Mouse (Mus musculus) midbrain, embryonic 10.5 days (tissue): ENCODE measurements around the gene Dcst1. TPM values are rescaled to one million over a fixed set of nuclear protein-coding genes. Genes with fewer than 3 reads are reported as not detected.

Source experiments
- DNase-seq: peaks from one replicate; pipeline ENCODE4 v3.0.0-alpha.2; 2017; ENCODE audit warnings: low spot score
- H3K27ac ChIP-seq: fragments of 300-500 bp; sonication (generic); replicated peaks from 2 replicates; pipeline ENCODE4 v1.5.1; 2016; ENCODE audit warnings: mild to moderate bottlenecking
- H3K27me3 ChIP-seq: fragments of 300-500 bp; sonication (generic); 2 replicates; pipeline ENCODE4 v1.6.1; 2016; ENCODE audit warnings: low read depth, mild to moderate bottlenecking; ENCODE audit not compliant: poor library complexity, severe bottlenecking
- H3K36me3 ChIP-seq: fragments of 300-500 bp; sonication (generic); 2 replicates; pipeline ENCODE4 v1.6.1; 2016; ENCODE audit warnings: mild to moderate bottlenecking, moderate library complexity
- H3K4me1 ChIP-seq: fragments of 300-500 bp; sonication (generic); 2 replicates; pipeline ENCODE4 v1.6.1; 2016
- H3K4me3 ChIP-seq: fragments of 300-500 bp; sonication (generic); 2 replicates; pipeline ENCODE4 v1.5.1; 2016; ENCODE audit warnings: mild to moderate bottlenecking, moderate library complexity
- H3K9me3 ChIP-seq: fragments of 300-500 bp; sonication (generic); replicated peaks from 2 replicates; pipeline ENCODE4 v1.6.1; 2016; ENCODE audit warnings: mild to moderate bottlenecking
- WGBS: fragments of 180-500 bp; shearing (Covaris S2); methylation state at CpG from one replicate; pipeline ENCODE4 v1.1.7; 2016; 5-methylcytosine and 5-hydroxymethylcytosine counted together
- polyA plus RNA-seq: library from polyadenylated mRNA; unstranded; fragments of >200 nt; fragmentation: Nextera tagmentation; extraction: Ambion mirVana; gene quantifications from 2 replicates; pipeline ENCODE4 v1.2.1, GENCODE M21; 2016

Gene Dcst1
- polyA plus RNA-seq, 1 experiment from 2014 or later: 0.11 TPM

DNA sequence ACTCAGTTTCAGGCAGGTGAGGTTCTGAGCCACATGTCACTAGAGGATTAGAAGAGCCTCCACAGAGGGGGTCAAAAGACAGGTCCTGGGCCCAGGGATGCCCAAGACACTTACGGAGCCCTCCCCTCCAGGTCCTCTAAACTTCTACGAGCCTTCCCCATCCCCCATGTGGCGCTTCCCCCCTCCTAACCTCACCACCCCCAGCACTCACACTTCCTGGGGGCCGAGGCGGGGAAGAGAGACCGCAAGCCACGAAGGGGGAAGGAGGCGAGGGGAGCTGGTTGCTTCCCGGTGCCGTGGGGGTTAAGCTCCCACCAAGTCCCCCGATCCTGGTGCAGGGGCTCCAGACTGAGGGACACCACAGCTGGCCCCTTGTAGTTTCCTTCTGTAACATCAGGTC is 20.4 kb upstream of the Dcst1 start:
- Histone ChIP-seq H3K4me1 (peaks cover 48% of the 10 kb centered on the region), H3K4me3 (no peak overlapping the region), H3K36me3 (no peaks in the 10 kb centered on the region), H3K27me3 (peaks cover 36% of the 10 kb centered on the region), H3K27ac (0 out of 2 replicates have a peak overlapping the region, but pooled peaks have one; percentile 70), H3K9me3 (no peaks in the 10 kb centered on the region)
- WGBS: 41% methylated on average over 11 of the region's 11 CpGs
- DNase-seq: no peak

DNA sequence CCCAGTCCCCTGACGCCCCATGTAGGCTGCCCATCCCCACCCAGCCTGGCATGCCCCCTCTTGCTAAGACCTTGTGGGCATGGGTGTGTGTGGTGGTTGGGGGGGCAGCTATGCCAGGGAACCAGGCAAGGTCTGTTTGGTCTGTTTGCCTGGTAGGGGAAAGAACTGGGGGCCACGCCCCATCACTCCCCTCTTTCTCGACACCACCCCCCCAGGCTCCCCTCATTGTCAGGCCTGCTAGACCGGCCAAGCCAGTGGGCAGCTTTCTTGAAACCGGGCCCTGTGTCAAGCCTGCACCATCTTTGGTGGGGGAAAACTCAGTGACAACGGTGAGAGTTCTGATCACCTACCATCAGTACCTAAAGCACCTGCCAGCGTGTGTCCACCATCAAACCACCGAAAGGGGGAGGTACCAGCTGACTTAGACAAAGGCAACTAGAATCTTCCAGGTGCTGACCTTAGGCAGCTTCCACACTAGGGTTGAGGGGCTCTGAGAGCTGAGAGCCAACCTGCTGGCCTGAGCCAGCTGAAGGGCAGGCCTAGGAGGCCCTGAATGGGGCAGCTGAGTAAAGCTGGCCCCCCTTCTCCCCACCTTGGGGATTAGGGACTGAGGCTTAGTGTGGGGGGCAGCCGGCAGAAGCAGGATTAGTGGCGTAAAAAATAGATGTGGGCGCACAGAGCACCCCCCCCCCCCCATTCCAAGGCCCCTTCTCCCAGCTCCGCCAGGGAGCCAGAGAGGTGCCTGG is 19.5 kb upstream of the Dcst1 start:
- WGBS: 57% methylated on average over 11 of the region's 12 CpGs
- no peaks in the 10 kb centered on the region for H3K9me3 ChIP-seq
- H3K27me3 ChIP-seq: peaks cover 27% of the 10 kb centered on the region
- no peaks in the 10 kb centered on the region for H3K36me3 ChIP-seq
- peaks cover 47% of the 10 kb centered on the region for H3K4me1 ChIP-seq
- H3K4me3 ChIP-seq: peak overlapping the region; percentile 16; the same call in 1 of the 2 replicates
- H3K27ac ChIP-seq: peak overlapping the region; percentile 70
- DNase-seq: no peak

DNA sequence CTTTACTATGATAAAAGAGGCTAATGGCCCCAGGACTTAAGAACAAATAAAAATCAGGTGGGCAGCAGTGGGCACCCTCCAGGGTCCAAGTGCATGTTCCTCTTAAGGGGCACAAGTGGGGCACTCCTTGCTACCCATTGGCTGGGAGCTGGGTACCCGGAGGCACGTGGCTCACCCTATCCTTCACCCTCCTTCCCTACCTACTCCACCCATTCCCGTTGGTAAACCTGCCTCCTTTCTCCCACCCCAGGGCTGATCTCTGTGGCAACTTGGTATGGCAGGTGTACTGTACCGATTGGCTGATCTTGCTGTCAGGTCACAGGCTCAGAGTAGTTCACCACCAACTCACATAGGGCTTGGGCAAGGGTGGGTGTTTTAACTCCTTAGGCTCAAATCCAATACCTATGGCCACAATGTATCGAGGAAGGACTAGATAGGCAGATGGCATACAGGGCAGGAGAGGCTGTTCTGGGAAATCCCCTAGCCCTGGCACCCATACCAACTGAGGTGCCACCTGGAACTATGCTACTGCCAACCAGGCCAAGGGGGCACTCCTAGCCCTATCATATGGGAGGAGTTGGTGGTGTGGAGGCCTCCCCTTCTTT is 18.7 kb upstream of the Dcst1 start:
- H3K4me1 ChIP-seq: peaks cover 54% of the 10 kb centered on the region
- WGBS: 83% methylated on average over 5 of the region's 5 CpGs

DNA sequence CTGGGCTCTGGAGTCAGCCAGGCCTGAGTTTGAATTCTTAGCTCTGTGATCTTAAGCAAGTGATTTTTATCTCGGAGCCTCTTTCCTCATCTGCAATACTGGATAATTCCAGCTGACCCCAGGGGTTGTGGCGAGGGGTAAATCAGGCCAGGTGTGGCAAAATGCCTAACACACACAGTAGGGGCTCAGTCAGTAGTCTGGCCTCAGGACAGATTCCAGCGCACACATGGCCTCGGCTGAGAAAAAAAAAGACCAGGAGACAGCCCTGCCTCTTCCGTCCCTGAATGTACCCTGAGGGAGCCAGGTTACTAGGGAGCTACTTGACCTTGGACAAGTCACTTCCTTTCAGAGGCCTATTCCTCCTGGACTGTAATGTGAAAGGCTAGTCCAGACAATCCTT is 17.9 kb upstream of the Dcst1 start:
- Histone ChIP-seq H3K4me3 (no peak overlapping the region), H3K9me3 (no peaks in the 10 kb centered on the region), H3K4me1 (peaks cover 55% of the 10 kb centered on the region), H3K36me3 (no peaks in the 10 kb centered on the region), H3K27me3 (peaks cover 24% of the 10 kb centered on the region), H3K27ac (no peak overlapping the region)
- WGBS: 83% methylated on average over 5 of the region's 5 CpGs
- no peak for DNase-seq

More for the DNA sequence above, 18.7 kb upstream of the Dcst1 start:
- Histone ChIP-seq H3K9me3 (no peaks in the 10 kb centered on the region), H3K4me3 (no peak overlapping the region), H3K27ac (no peak overlapping the region), H3K27me3 (peaks cover 24% of the 10 kb centered on the region), H3K36me3 (no peaks in the 10 kb centered on the region)
- no peak for DNase-seq

DNA sequence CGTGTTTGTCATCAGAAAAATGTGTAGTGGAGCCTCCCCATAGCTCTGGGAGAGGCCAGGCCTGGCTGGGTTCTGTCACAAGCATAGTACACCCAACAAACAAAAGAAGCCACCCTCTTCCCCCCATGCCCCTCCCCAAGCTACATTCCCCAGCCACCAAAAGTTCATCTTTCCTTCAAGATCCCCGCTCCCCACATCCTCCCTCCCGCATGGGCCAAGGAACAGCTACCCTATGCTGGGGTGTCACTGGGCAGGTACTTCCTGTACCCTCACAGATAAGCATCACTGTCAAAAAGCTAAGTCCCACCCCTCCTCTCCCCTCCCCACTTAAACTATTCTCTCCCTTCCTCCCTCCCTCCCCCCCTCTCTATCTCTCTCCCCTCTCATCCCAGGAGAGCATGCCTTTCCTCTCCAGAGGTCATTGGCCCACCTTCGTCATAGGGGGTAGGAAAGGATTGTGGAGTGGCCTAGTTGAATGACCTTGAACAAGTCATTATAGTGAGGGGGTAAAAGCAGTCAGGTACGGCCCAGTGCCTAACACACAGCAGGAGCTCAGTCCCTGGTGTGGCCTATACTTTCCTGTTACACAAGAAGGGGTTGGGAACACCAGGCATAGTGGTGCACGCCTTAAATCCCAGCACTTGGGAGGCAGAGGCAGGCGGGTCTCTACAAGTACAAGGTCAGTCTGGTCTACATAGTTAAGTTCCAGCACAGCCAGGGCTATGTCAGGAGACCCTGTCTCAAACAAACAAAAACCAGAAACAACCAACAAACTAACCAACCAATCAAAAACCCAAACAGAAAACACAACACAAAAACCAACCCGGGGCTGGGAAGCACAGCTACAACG is 17.2 kb upstream of the Dcst1 start:
- peaks cover 52% of the 10 kb centered on the region for H3K4me1 ChIP-seq
- no peak for DNase-seq
- 91% methylated on average over 9 of the region's 9 CpGs for WGBS
- no peak overlapping the region for H3K27ac ChIP-seq
- no peak overlapping the region for H3K4me3 ChIP-seq
- no peaks in the 10 kb centered on the region for H3K36me3 ChIP-seq
- H3K9me3 ChIP-seq: no peaks in the 10 kb centered on the region
- peaks cover 23% of the 10 kb centered on the region for H3K27me3 ChIP-seq

DNA sequence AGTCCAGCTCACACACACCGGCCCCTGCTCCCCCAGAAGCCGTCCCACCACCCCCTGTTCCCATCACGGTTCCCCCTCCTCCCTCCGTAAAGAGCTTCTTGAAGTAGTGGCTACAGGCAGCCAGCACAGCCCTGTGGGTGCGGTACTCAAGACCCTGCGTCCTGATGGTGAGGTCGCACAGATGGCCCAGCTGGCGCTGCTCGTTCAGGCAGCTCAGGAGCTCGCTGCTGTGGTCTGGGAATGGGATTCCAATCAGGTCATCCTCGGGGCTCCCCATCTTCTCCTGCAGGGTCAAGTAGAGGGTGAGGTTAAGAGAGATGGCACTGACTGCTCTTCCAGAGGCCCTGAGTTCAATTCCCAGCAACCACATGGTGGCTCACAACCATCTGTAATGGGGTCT is 16.2 kb upstream of the Dcst1 start:
- DNase-seq: no peak
- Histone ChIP-seq H3K36me3 (no peaks in the 10 kb centered on the region), H3K9me3 (no peaks in the 10 kb centered on the region), H3K27ac (no peak overlapping the region), H3K4me3 (no peak overlapping the region), H3K4me1 (peaks cover 44% of the 10 kb centered on the region), H3K27me3 (peaks cover 14% of the 10 kb centered on the region)
- WGBS: 87% methylated on average over 11 of the region's 11 CpGs

DNA sequence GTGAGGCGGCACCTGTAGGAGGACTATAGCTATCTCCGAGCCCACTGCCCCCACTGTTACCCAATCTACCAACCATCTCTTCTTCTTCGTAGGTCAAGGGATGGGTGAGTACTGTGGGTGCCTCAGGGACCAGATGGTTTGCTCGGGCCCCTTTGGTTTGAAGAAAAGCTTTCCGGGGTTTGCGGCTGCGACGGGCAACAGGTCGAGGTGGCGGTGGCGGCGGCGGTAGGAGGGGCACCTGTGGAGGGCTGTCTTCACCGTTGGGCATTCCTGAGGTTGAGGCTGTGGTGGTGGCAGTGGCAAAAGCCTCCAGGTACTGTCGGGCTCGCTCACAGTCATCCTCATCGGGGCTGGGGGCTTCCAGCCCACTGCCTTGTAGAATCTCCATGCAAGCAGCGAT is 15.7 kb upstream of the Dcst1 start:
- Histone ChIP-seq H3K36me3 (no peaks in the 10 kb centered on the region), H3K4me3 (no peak overlapping the region), H3K27ac (no peak overlapping the region), H3K27me3 (peaks cover 9% of the 10 kb centered on the region), H3K9me3 (no peaks in the 10 kb centered on the region), H3K4me1 (peaks cover 43% of the 10 kb centered on the region)
- no peak for DNase-seq
- 94% methylated on average over 18 of the region's 18 CpGs for WGBS

DNA sequence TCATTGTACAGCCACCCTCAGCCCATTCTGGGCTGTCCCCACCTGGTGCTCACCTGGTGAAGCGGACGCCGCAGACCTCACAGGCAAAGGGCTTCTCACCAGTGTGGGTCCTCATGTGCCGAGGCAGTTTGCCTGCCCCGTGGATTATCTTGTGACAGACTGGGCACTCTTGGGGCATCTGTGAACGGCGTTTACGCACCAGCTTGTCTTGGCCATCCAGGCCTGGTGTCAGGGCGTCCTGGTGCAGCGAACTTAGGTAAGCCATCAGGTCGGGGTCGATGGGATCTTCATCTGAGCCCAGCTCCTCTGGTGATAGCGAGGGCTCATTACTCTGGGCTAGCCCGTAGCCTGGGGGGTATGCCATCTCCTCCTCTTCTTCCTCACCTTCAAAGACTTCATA is 15.2 kb upstream of the Dcst1 start:
- 95% methylated on average over 14 of the region's 14 CpGs for WGBS
- Histone ChIP-seq H3K27ac (0 out of 2 replicates have a peak overlapping the region, but pooled peaks have one; percentile 0), H3K4me1 (peaks cover 39% of the 10 kb centered on the region), H3K9me3 (no peaks in the 10 kb centered on the region), H3K4me3 (no peak overlapping the region), H3K36me3 (no peaks in the 10 kb centered on the region), H3K27me3 (peaks cover 5% of the 10 kb centered on the region)
- DNase-seq: no peak

DNA sequence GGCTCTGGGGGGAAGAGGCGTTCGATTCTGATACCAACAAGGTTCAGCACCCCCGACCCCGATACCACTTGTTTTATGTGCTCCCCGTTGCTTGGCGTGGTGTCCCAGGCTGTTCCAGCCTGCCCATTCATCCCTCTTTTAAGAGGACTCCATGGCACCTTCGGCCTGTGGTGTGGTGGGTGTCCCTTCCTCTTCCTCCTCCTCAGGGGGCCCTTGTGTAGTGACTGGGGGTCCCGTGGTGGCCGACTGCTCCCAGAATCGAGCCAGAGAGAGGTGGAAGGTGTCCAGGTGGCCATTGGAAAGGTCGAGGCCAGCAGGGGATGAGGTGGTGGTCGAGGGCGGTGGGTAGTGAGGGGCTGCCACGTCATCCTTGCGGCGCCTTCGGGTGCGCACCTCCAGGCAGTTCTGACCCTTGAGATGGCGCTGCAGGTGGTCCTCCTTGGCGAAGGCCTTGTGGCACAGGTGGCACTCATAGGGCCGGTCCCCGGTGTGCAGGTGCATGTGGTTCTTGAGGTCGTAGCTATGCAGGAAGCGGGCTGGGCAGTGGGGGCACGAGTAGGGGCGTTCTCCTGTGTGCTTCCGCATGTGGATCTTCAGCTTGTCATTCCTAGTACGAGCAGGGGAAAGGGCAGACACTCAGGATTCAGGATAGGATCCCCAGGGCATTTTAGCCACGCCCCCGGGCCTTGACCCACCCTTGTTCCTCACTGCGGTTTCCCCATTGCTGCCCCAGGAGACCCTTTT is 14.5 kb upstream of the Dcst1 start:
- H3K27me3 ChIP-seq: no peaks in the 10 kb centered on the region
- peak overlapping the region; percentile 93 for H3K27ac ChIP-seq
- no peaks in the 10 kb centered on the region for H3K9me3 ChIP-seq
- 90% methylated on average over 31 of the region's 31 CpGs for WGBS
- H3K36me3 ChIP-seq: no peaks in the 10 kb centered on the region
- no peak for DNase-seq
- peaks cover 32% of the 10 kb centered on the region for H3K4me1 ChIP-seq
- peak overlapping the region; percentile 67; the same call in 1 of the 2 replicates for H3K4me3 ChIP-seq

DNA sequence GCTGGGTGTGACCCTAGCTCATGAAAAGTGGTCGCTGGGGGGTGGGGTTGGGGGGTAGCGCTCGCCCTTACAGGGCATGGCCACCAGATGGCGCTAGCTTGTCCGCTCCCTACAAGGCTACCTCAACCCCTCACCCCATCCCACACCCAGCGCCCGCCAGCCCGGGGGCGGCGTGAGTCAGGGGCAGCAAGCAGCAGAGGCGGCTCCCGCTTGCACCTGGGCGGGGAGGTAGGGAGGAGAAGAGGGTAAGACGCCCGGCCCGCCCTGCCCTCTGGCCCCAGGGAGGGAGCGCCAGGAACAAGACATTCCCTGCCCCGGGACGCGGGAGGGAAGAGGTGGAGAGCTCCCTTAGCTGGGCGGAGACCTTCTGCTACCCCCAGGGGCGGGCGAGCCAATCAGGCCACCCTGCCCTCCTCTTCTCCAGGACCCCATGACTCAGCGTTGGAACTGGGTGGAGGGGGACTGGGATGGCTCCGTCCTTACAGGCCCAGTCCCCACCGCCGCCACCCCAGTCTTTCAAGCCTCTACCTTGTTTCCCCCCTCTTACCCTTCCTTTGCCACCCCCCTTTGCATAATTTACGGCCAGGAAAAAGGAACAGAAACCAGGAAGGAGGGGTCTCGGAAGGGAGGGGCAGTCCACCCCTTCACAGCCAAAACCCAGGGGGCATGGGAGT is 13.5 kb upstream of the Dcst1 start:
- under 1% methylated on average over 29 of the region's 29 CpGs for WGBS
- H3K27ac ChIP-seq: peak overlapping the region; percentile 93
- H3K27me3 ChIP-seq: no peaks in the 10 kb centered on the region
- peak overlapping the region; percentile 67 for H3K4me3 ChIP-seq
- peaks cover 25% of the 10 kb centered on the region for H3K4me1 ChIP-seq
- H3K36me3 ChIP-seq: no peaks in the 10 kb centered on the region
- no peaks in the 10 kb centered on the region for H3K9me3 ChIP-seq
- DNase-seq: peak; percentile 91

DNA sequence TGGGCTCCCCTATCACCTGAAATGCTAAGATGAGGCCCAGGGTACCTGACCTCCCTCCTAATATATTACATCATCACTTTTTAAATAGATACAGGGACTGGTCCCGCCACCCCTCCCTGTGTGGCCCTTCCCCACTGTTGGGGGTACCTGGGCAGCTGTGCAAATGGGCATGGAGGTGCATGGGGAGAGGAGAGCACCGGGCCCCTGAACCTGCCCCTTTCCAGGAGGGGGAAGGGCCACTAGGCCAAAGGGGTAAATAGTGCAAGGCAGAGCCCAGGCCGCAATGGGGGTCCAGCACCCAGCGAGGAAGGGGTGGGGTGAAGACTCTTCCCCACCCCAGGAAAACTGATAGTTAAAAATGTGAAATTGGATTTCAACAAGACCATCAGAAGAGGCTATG is 12.8 kb upstream of the Dcst1 start:
- Histone ChIP-seq H3K36me3 (no peaks in the 10 kb centered on the region), H3K9me3 (no peaks in the 10 kb centered on the region), H3K27ac (peak overlapping the region; percentile 93), H3K4me3 (peak overlapping the region; percentile 67), H3K4me1 (peaks cover 25% of the 10 kb centered on the region), H3K27me3 (no peaks in the 10 kb centered on the region)
- WGBS: 71% methylated on average over 4 of the region's 4 CpGs
- DNase-seq: no peak
